Mouse (Mus musculus) kidney, adult 2 months (tissue): Measurements from ENCODE around the gene Ccdc66.

Experiments
- CTCF ChIP-seq: fragments of 200-500 bp; conservative IDR thresholded peaks from 2 replicates; pipeline ENCODE4 v1.5.1; 2011; ENCODE audit warnings: low read depth, mild to moderate bottlenecking, control low read depth, low read length, moderate library complexity, mixed read lengths; ENCODE audit not compliant: insufficient read depth, insufficient read length
- POLR2A ChIP-seq: fragments of 200-500 bp; IDR thresholded peaks from one replicate; pipeline ENCODE4 v1.6.1; 2011; ENCODE audit warnings: low read depth, low read length, control low read depth

DNA sequence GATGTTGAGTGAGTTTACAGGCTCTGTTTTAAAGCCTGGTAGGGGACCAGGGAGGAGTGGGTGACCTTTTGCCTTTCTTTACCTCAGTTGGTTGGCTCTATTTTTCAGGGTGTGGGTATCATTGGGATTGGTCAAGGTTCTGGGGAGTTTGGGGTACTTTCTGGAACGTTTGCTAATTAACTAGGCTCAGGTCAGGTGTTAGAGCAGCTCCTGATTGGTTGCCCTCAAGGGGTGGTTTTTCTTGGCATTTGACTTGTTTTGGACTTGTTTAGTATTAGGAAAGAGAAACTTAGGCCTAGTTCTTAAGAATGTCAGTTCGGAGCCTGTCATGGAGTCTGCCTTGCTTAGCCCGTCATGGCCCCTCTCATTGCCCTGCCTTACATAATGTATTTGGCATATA, 71.4 kb downstream of the Ccdc66 start:
- no peak for TF ChIP-seq POLR2A
- no peak for TF ChIP-seq CTCF
